Mouse (Mus musculus) neural tube, embryonic 12.5 days (tissue): Measurements from ENCODE around the gene Olfr263. TPM values are rescaled to one million over a fixed set of nuclear protein-coding genes. Genes with fewer than 3 reads are reported as not detected.
A peak's percentile ranks its signal among the peaks of the same experiment; 100 is the strongest.

Source experiments
- ATAC-seq: fragments of 200-750 bp; cut with Nextera tagmentation; 2 replicates; pipeline ENCODE4 v1.8.0; 2017; ENCODE audit warnings: low read depth, mild to moderate bottlenecking, moderate TSS enrichment, moderate library complexity; ENCODE audit not compliant: low FRiP score
- H3K27ac ChIP-seq: fragments of 300-500 bp; sonication (generic); 2 replicates; pipeline ENCODE4 v1.5.1; 2016
- H3K27me3 ChIP-seq: fragments of 300-500 bp; sonication (generic); replicated peaks from 2 replicates; pipeline ENCODE4 v1.6.1; 2016; ENCODE audit warnings: mild to moderate bottlenecking
- H3K36me3 ChIP-seq: fragments of 300-500 bp; sonication (generic); 2 replicates; pipeline ENCODE4 v1.6.1; 2016; ENCODE audit warnings: mild to moderate bottlenecking
- H3K4me1 ChIP-seq: fragments of 300-500 bp; sonication (generic); 2 replicates; pipeline ENCODE4 v1.6.1; 2016
- H3K4me2 ChIP-seq: fragments of 300-500 bp; sonication (generic); replicated peaks from 2 replicates; pipeline ENCODE4 v1.6.1; 2016; ENCODE audit warnings: mild to moderate bottlenecking
- H3K4me3 ChIP-seq: fragments of 300-500 bp; sonication (generic); 2 replicates; pipeline ENCODE4 v1.5.1; 2016
- H3K9ac ChIP-seq: fragments of 300-500 bp; sonication (generic); 2 replicates; pipeline ENCODE4 v1.6.1; 2016; ENCODE audit warnings: mild to moderate bottlenecking
- H3K9me3 ChIP-seq: fragments of 300-500 bp; sonication (generic); 2 replicates; pipeline ENCODE4 v1.6.1; 2016; ENCODE audit warnings: mild to moderate bottlenecking
- WGBS: fragments of 180-500 bp; shearing (Covaris S2); methylation state at CpG from one replicate; pipeline ENCODE4 v1.1.7; 2016; 5-methylcytosine and 5-hydroxymethylcytosine counted together
- polyA plus RNA-seq: library from polyadenylated mRNA; unstranded; fragments of >200 nt; fragmentation: Nextera tagmentation; extraction: Ambion mirVana; gene quantifications from 2 replicates; pipeline ENCODE4 v1.2.1, GENCODE M21; 2016

The Olfr263 gene
- polyA plus RNA-seq, 1 experiment from 2014 or later, result not detected

- H3K4me3 ChIP-seq, result peak overlapping the region; percentile 46
- H3K9ac ChIP-seq, result peak overlapping the region; percentile 22
These were observed 30.6 kb downstream of the Olfr263 start for GRCm38 (mm10) chr13:21160041-21160511.

GRCm38 (mm10) chr13:21160657-21161590 is 31.5 kb downstream of the Olfr263 start:
- Histone ChIP-seq H3K4me1 (peaks cover 3% of the 10 kb centered on the region; the same call in 1 of the 2 replicates), H3K9ac (no peak overlapping the region), H3K4me3 (peak overlapping the region; percentile 51), H3K9me3 (no peaks in the 10 kb centered on the region), H3K27ac (no peak overlapping the region), H3K27me3 (0 out of 2 replicates have a peak, but pooled peaks cover 2% of the 10 kb centered on the region), H3K36me3 (no peaks in the 10 kb centered on the region), H3K4me2 (peak overlapping the region; percentile 91)
- ATAC-seq, result peak; percentile 90
- WGBS, result under 1% methylated on average over 32 of the region's 32 CpGs

More at GRCm38 (mm10) chr13:21160041-21160511, 30.6 kb downstream of the Olfr263 start:
- peak overlapping the region; percentile 91 for H3K4me2 ChIP-seq
- WGBS, result under 1% methylated on average over 16 of the region's 16 CpGs
- peak; percentile 34 for ATAC-seq
- peaks cover 3% of the 10 kb centered on the region; the same call in 1 of the 2 replicates for H3K4me1 ChIP-seq
- no peaks in the 10 kb centered on the region for H3K36me3 ChIP-seq
- H3K27ac ChIP-seq, result no peak overlapping the region
- 0 out of 2 replicates have a peak, but pooled peaks cover 2% of the 10 kb centered on the region for H3K27me3 ChIP-seq
- no peaks in the 10 kb centered on the region for H3K9me3 ChIP-seq

GRCm38 (mm10) chr13:21161591-21161990 is 32.2 kb downstream of the Olfr263 start:
- 44% methylated on average over 2 of the region's 2 CpGs for WGBS
- no peak overlapping the region for H3K9ac ChIP-seq

GRCm38 (mm10) chr13:21162591-21162990 is 33.2 kb downstream of the Olfr263 start:
- Histone ChIP-seq H3K4me3 (no peak overlapping the region), H3K4me1 (peaks cover 3% of the 10 kb centered on the region; the same call in 1 of the 2 replicates), H3K9ac (no peak overlapping the region), H3K27me3 (0 out of 2 replicates have a peak, but pooled peaks cover 2% of the 10 kb centered on the region), H3K27ac (no peak overlapping the region), H3K36me3 (no peaks in the 10 kb centered on the region), H3K9me3 (no peaks in the 10 kb centered on the region), H3K4me2 (no peak overlapping the region)
- 57% methylated on average over 5 of the region's 5 CpGs for WGBS
- no peak for ATAC-seq

More at GRCm38 (mm10) chr13:21161591-21161990, 32.2 kb downstream of the Olfr263 start:
- no peak for ATAC-seq
- Histone ChIP-seq H3K27ac (no peak overlapping the region), H3K36me3 (no peaks in the 10 kb centered on the region), H3K4me3 (0 out of 2 replicates have a peak overlapping the region, but pooled peaks have one; percentile 13), H3K4me1 (peaks cover 3% of the 10 kb centered on the region; the same call in 1 of the 2 replicates), H3K27me3 (0 out of 2 replicates have a peak, but pooled peaks cover 2% of the 10 kb centered on the region), H3K4me2 (peak overlapping the region; percentile 91), H3K9me3 (no peaks in the 10 kb centered on the region)

GRCm38 (mm10) chr13:21166936-21167909 is 37.8 kb downstream of the Olfr263 start:
- WGBS, result 1% methylated on average over 27 of the region's 27 CpGs
- H3K27ac ChIP-seq, result no peak overlapping the region
- H3K4me3 ChIP-seq, result peak overlapping the region; percentile 43
- H3K4me2 ChIP-seq, result peak overlapping the region; percentile 85
- peak overlapping the region; percentile 45 for H3K9ac ChIP-seq
- H3K27me3 ChIP-seq, result no peaks in the 10 kb centered on the region
- H3K4me1 ChIP-seq, result peaks cover 5% of the 10 kb centered on the region
- peak; percentile 57 for ATAC-seq
- no peaks in the 10 kb centered on the region for H3K36me3 ChIP-seq
- H3K9me3 ChIP-seq, result no peaks in the 10 kb centered on the region

- H3K27me3 ChIP-seq, result no peaks in the 10 kb centered on the region
- no peaks in the 10 kb centered on the region for H3K36me3 ChIP-seq
- peak overlapping the region; percentile 85 for H3K4me2 ChIP-seq
- peak; percentile 55 for ATAC-seq
- no peaks in the 10 kb centered on the region for H3K9me3 ChIP-seq
- peaks cover 5% of the 10 kb centered on the region for H3K4me1 ChIP-seq
- under 1% methylated on average over 8 of the region's 8 CpGs for WGBS
- no peak overlapping the region for H3K9ac ChIP-seq
- no peak overlapping the region for H3K27ac ChIP-seq
- H3K4me3 ChIP-seq, result peak overlapping the region; percentile 52
These were observed 38.5 kb downstream of the Olfr263 start for GRCm38 (mm10) chr13:21167910-21168300.

- under 1% methylated on average over 16 of the region's 16 CpGs for WGBS
- no peaks in the 10 kb centered on the region for H3K36me3 ChIP-seq
- peak overlapping the region; percentile 85 for H3K4me2 ChIP-seq
- H3K4me1 ChIP-seq, result peaks cover 9% of the 10 kb centered on the region
- H3K9ac ChIP-seq, result peak overlapping the region; percentile 33; the same call in 1 of the 2 replicates
- H3K4me3 ChIP-seq, result peak overlapping the region; percentile 52
- no peak overlapping the region for H3K27ac ChIP-seq
- no peaks in the 10 kb centered on the region for H3K27me3 ChIP-seq
- no peak for ATAC-seq
- H3K9me3 ChIP-seq, result no peaks in the 10 kb centered on the region
These were observed 39.1 kb downstream of the Olfr263 start for GRCm38 (mm10) chr13:21168371-21169011.

- no peak for ATAC-seq
- Histone ChIP-seq H3K4me3 (peak overlapping the region; percentile 52), H3K4me1 (peaks cover 9% of the 10 kb centered on the region), H3K36me3 (no peaks in the 10 kb centered on the region), H3K27ac (no peak overlapping the region), H3K9ac (no peak overlapping the region), H3K4me2 (peak overlapping the region; percentile 85), H3K9me3 (no peaks in the 10 kb centered on the region), H3K27me3 (no peaks in the 10 kb centered on the region)
- 4% methylated on average over 14 of the region's 14 CpGs for WGBS
These were observed 39.8 kb downstream of the Olfr263 start for GRCm38 (mm10) chr13:21169121-21169656.

- no peaks in the 10 kb centered on the region for H3K36me3 ChIP-seq
- peak overlapping the region; percentile 85 for H3K4me2 ChIP-seq
- no peak overlapping the region for H3K9ac ChIP-seq
- H3K9me3 ChIP-seq, result no peaks in the 10 kb centered on the region
- H3K4me3 ChIP-seq, result peak overlapping the region; percentile 42
- WGBS, result under 1% methylated on average over 39 of the region's 39 CpGs
- peaks cover 9% of the 10 kb centered on the region for H3K4me1 ChIP-seq
- no peak overlapping the region for H3K27ac ChIP-seq
- no peaks in the 10 kb centered on the region for H3K27me3 ChIP-seq
- peak; percentile 73 for ATAC-seq
These were observed 40.4 kb downstream of the Olfr263 start for GRCm38 (mm10) chr13:21169657-21170430.

GRCm38 (mm10) chr13:21170431-21171155 is 41.2 kb downstream of the Olfr263 start:
- no peaks in the 10 kb centered on the region for H3K9me3 ChIP-seq
- peak overlapping the region; percentile 85 for H3K4me2 ChIP-seq
- H3K9ac ChIP-seq, result no peak overlapping the region
- peaks cover 9% of the 10 kb centered on the region for H3K4me1 ChIP-seq
- H3K4me3 ChIP-seq, result peak overlapping the region; percentile 24
- H3K27me3 ChIP-seq, result no peaks in the 10 kb centered on the region
- no peaks in the 10 kb centered on the region for H3K36me3 ChIP-seq
- H3K27ac ChIP-seq, result no peak overlapping the region
- WGBS, result 35% methylated on average over 17 of the region's 17 CpGs
- no peak for ATAC-seq
